Mouse (Mus musculus): ENCODE data around the gene Pfn4. TPM values are rescaled to one million over a fixed set of nuclear protein-coding genes. Genes with fewer than 3 reads are reported as not detected.
"Not testable (repeated sequence)": the region's sequence is repeated elsewhere in the genome, so short reads cannot be mapped to it uniquely, and the experiment has no call there.

Pfn4 gene
- total and polyA plus RNA-seq, 2 experiments from 2014 or later: 5.9 to 19.9 TPM

GRCm38 (mm10) chr12:4784466-4784865 lies 15.6 kb downstream of the Pfn4 start:
- no peak overlapping the region for H3K4me2 ChIP-seq (ENCODE audit: low read depth, low read length)
- H3K27ac ChIP-seq: no peak overlapping the region
- no peaks in the 10 kb centered on the region for H3K36me3 ChIP-seq (ENCODE audit: insufficient read depth, low read length)
- DNase-seq (ENCODE audit: low spot score) (no peak), ATAC-seq (no peak)
- WGBS: 73% methylated on average over 2 of the region's 2 CpGs
- H3K4me3 ChIP-seq (ENCODE audit: low read length): no peak overlapping the region
- H3K9ac ChIP-seq (replicated peaks; ENCODE audit: low read length): no peak overlapping the region
- no peaks in the 10 kb centered on the region for H3K27me3 ChIP-seq (ENCODE audit: insufficient read depth, low read length)
- TF ChIP-seq CTCF (IDR thresholded peaks at IDR 0.05; ENCODE audit: low read depth): no peak
- H3K4me1 ChIP-seq (ENCODE audit: insufficient read depth, low read length): no peaks in the 10 kb centered on the region
- no peaks in the 10 kb centered on the region for H3K9me3 ChIP-seq (ENCODE audit: low read length)

DNA sequence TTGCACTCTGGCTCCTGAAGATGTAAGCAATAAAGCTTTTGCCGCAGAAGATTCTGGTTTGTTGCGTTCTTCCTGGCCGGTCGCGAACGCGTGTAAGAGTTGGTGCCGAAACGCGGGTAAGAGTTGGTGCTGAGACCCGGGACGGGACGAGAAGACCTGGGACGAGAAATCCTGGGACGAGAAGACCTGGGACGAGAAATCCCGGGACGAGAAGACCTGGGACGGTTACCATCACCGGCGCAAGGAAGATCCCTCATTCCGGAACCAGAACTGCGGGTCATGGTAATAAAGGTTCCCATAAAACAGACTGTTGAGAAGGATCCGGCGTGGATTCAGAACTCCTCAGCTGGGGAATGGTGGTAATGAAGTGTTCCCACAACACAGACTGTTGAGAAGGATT lies 19.3 kb downstream of the Pfn4 start:
- not testable (repeated sequence) for H3K27ac ChIP-seq; H3K36me3 ChIP-seq (ENCODE audit: insufficient read depth, low read length); H3K9me3 ChIP-seq (ENCODE audit: low read length); H3K4me3 ChIP-seq (ENCODE audit: low read length); H3K9ac ChIP-seq (replicated peaks; ENCODE audit: low read length); H3K4me1 ChIP-seq (ENCODE audit: insufficient read depth, low read length); H3K27me3 ChIP-seq (ENCODE audit: insufficient read depth, low read length); ATAC-seq; H3K4me2 ChIP-seq (ENCODE audit: low read depth, low read length); DNase-seq (ENCODE audit: low spot score)
- 96% methylated on average over 25 of the region's 25 CpGs for WGBS

- Histone ChIP-seq H3K9ac (replicated peaks; ENCODE audit: low read length) (no peak overlapping the region), H3K27me3 (ENCODE audit: insufficient read depth, low read length) (no peaks in the 10 kb centered on the region), H3K4me1 (ENCODE audit: insufficient read depth, low read length) (no peaks in the 10 kb centered on the region), H3K4me2 (ENCODE audit: low read depth, low read length) (no peak overlapping the region), H3K36me3 (ENCODE audit: insufficient read depth, low read length) (no peaks in the 10 kb centered on the region), H3K9me3 (ENCODE audit: low read length) (no peaks in the 10 kb centered on the region), H3K4me3 (ENCODE audit: low read length) (no peak overlapping the region), H3K27ac (no peak overlapping the region)
- TF ChIP-seq CTCF (IDR thresholded peaks at IDR 0.05; ENCODE audit: low read depth): peak; percentile 63
- WGBS: 53% methylated on average over 1 of the region's 1 CpGs
- 0 out of 2 replicates have a peak, but pooled peaks have one; percentile 32 for ATAC-seq
- DNase-seq (ENCODE audit: low spot score): peak; percentile 42
Measured at GRCm38 (mm10) chr12:4793718-4794117, 24.9 kb downstream of the Pfn4 start.

- 88% methylated on average over 6 of the region's 6 CpGs for WGBS
- not testable (repeated sequence) for H3K4me2 ChIP-seq (ENCODE audit: low read depth, low read length); H3K4me1 ChIP-seq (ENCODE audit: insufficient read depth, low read length); ATAC-seq; H3K36me3 ChIP-seq (ENCODE audit: insufficient read depth, low read length); H3K27ac ChIP-seq; H3K9ac ChIP-seq (replicated peaks; ENCODE audit: low read length); H3K4me3 ChIP-seq (ENCODE audit: low read length); H3K27me3 ChIP-seq (ENCODE audit: insufficient read depth, low read length); H3K9me3 ChIP-seq (ENCODE audit: low read length); DNase-seq (ENCODE audit: low spot score)
Measured at GRCm38 (mm10) chr12:4797471-4797870, 28.6 kb downstream of the Pfn4 start.

GRCm38 (mm10) chr12:4811036-4811435 lies 42.2 kb downstream of the Pfn4 start:
- no peaks in the 10 kb centered on the region for H3K36me3 ChIP-seq (ENCODE audit: insufficient read depth, low read length)
- DNase-seq (ENCODE audit: low spot score) (no peak), ATAC-seq (no peak)
- H3K4me1 ChIP-seq (ENCODE audit: insufficient read depth, low read length): no peaks in the 10 kb centered on the region
- H3K4me2 ChIP-seq (ENCODE audit: low read depth, low read length): no peak overlapping the region
- H3K9me3 ChIP-seq (ENCODE audit: low read length): no peaks in the 10 kb centered on the region
- no peaks in the 10 kb centered on the region for H3K27me3 ChIP-seq (ENCODE audit: insufficient read depth, low read length)
- TF ChIP-seq CTCF (IDR thresholded peaks at IDR 0.05; ENCODE audit: low read depth): no peak
- 73% methylated on average over 4 of the region's 4 CpGs for WGBS
- H3K4me3 ChIP-seq (ENCODE audit: low read length): no peak overlapping the region
- H3K27ac ChIP-seq: no peak overlapping the region
- H3K9ac ChIP-seq (replicated peaks; ENCODE audit: low read length): no peak overlapping the region

DNA sequence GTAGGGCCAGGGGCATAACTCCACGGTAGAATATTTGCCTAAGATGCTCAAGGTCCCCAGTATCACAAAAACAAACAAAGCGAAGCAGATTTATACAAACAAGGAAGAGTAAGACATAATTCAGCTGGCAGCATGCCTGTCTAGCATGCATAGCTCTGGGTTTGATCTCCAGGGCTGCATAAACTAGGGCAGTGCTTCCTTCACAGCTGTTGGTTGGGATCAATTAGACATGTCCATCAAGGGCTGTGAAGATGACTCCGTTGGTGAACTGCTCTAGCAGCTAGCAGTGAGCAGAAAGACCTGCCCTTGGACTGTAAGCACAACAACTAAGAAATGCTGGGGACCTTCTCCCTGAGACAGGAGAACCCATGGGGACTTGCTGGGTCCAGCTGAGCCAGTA lies 42.9 kb downstream of the Pfn4 start:
- Histone ChIP-seq H3K4me2 (ENCODE audit: low read depth, low read length) (no peak overlapping the region), H3K9ac (replicated peaks; ENCODE audit: low read length) (no peak overlapping the region), H3K9me3 (ENCODE audit: low read length) (no peaks in the 10 kb centered on the region), H3K27me3 (ENCODE audit: insufficient read depth, low read length) (no peaks in the 10 kb centered on the region), H3K4me3 (ENCODE audit: low read length) (no peak overlapping the region), H3K27ac (no peak overlapping the region), H3K36me3 (ENCODE audit: insufficient read depth, low read length) (no peaks in the 10 kb centered on the region), H3K4me1 (ENCODE audit: insufficient read depth, low read length) (no peaks in the 10 kb centered on the region)
- DNase-seq (ENCODE audit: low spot score) (no peak), ATAC-seq (no peak)
- 75% methylated on average over 3 of the region's 3 CpGs for WGBS
- TF ChIP-seq CTCF (IDR thresholded peaks at IDR 0.05; ENCODE audit: low read depth): no peak

- Histone ChIP-seq H3K4me1 (ENCODE audit: insufficient read depth, low read length) (peaks cover 5% of the 10 kb centered on the region; the same call in 1 of the 2 replicates), H3K9ac (replicated peaks; ENCODE audit: low read length) (no peak overlapping the region), H3K4me3 (ENCODE audit: low read length) (no peak overlapping the region), H3K36me3 (ENCODE audit: insufficient read depth, low read length) (no peaks in the 10 kb centered on the region), H3K27ac (no peak overlapping the region), H3K4me2 (ENCODE audit: low read depth, low read length) (no peak overlapping the region), H3K9me3 (ENCODE audit: low read length) (no peaks in the 10 kb centered on the region), H3K27me3 (ENCODE audit: insufficient read depth, low read length) (no peaks in the 10 kb centered on the region)
- TF ChIP-seq CTCF (IDR thresholded peaks at IDR 0.05; ENCODE audit: low read depth): no peak
- WGBS: 85% methylated on average over 4 of the region's 4 CpGs
- ATAC-seq (no peak), DNase-seq (ENCODE audit: low spot score) (peak; percentile 23)
Measured at GRCm38 (mm10) chr12:4813636-4814035, 44.8 kb downstream of the Pfn4 start.

All from hindbrain, postnatal 0 days (tissue).